Mouse (Mus musculus): ENCODE measurements at regions not wholly inside any gene's neighbourhood (a gene's known extent, or its start where the extent isn't known, plus 50 kb on each side); places are given as distances from the start of the nearest gene placed in this dataset.

DNA sequence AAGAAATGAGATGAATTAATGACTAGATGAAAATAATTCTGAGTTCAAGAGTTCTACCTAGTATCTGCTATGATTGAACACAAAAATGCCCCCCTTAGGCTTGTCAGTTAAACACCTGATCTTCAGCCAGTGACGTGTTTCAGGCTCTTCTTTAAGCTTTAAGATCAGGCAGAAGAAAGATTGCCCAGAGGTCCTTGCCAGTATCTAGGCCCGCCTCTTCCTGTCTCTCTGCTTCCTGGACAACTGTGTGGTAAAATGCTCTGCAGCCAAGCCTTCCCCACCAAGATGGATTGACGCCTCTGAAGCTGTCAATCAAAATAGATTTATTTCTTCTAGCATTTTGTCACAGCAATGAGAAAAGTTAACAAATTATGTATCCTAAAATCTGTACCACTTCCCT is 235.7 kb downstream of the 1500009L16Rik start:
- Histone ChIP-seq H3K4me3 (ENCODE audit: extremely low read depth, insufficient read depth, insufficient read length) (no peak overlapping the region), H3K36me3 (ENCODE audit: control insufficient read depth, insufficient read depth, low read length) (no peaks in the 10 kb centered on the region), H3K27me3 (ENCODE audit: control insufficient read depth, insufficient read depth, low read length) (no peaks in the 10 kb centered on the region), H3K4me1 (ENCODE audit: control insufficient read depth, insufficient read depth, insufficient read length) (no peaks in the 10 kb centered on the region), H3K27ac (ENCODE audit: insufficient read depth, low read length) (no peak overlapping the region)
- DNase-seq (ENCODE audit: low read depth in 1 of 2, low spot score in 2 of 2): no peak
- WGBS: 66% methylated on average over 3 of the region's 3 CpGs
- no peak for TF ChIP-seq POLR2A (IDR thresholded peaks at IDR 0.05; ENCODE audit: low read depth, low read length)
- no peak for TF ChIP-seq CTCF (IDR thresholded peaks at IDR 0.05; ENCODE audit: extremely low read depth, insufficient read depth, insufficient read length, insufficient replicate concordance)

DNA sequence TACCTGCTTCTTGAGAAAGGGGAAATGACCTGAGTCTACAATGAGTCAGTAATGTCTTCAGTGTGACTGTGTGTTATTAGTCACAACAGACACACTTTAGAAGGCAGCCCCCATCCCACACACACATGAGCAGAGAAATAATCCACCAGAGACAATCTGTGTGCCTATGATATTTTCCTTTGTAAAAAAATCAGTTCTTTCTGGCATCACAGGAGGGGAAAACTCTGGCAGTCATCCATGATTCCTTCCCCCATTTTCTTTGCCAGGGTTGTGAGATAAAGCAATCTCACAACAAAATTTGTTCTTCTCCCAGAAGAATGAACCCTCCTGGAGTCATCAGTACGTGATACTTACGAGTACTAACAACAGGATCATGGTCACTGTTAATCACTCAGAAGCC is 236.2 kb downstream of the 1500009L16Rik start:
- H3K4me3 ChIP-seq (ENCODE audit: extremely low read depth, insufficient read depth, insufficient read length): no peak overlapping the region
- TF ChIP-seq POLR2A (IDR thresholded peaks at IDR 0.05; ENCODE audit: low read depth, low read length) (no peak), CTCF (IDR thresholded peaks at IDR 0.05; ENCODE audit: extremely low read depth, insufficient read depth, insufficient read length, insufficient replicate concordance) (no peak)
- no peaks in the 10 kb centered on the region for H3K4me1 ChIP-seq (ENCODE audit: control insufficient read depth, insufficient read depth, insufficient read length)
- no peaks in the 10 kb centered on the region for H3K36me3 ChIP-seq (ENCODE audit: control insufficient read depth, insufficient read depth, low read length)
- no peak overlapping the region for H3K27ac ChIP-seq (ENCODE audit: insufficient read depth, low read length)
- WGBS: 95% methylated on average over 2 of the region's 2 CpGs
- no peak for DNase-seq (ENCODE audit: low read depth in 1 of 2, low spot score in 2 of 2)
- H3K27me3 ChIP-seq (ENCODE audit: control insufficient read depth, insufficient read depth, low read length): no peaks in the 10 kb centered on the region

DNA sequence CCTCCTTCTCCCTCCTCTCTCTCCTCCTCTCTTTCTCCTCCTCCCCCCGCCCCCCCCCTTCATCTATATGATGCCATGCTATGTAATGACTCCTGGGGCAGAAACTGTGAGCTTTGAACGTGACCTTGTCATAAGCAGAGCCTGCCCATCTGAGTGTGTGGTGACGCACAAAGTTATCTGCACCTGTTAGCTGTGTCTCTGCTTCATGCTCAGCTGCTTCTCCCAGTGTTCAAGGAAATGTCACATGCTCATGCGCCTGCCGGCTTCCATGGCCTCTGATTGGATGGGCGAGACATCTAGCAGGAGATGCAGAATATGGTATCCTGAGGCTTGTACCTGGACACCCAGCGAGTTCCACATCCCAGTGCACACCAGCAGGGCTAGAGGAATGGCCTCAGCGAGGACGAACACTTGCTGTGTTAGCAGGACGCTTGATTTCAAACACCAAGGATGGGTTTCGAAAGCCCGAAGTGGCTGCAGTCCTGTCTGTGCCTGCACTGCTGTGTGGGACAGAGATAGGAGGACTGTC is 240.6 kb downstream of the 1500009L16Rik start:
- WGBS: 82% methylated on average over 12 of the region's 12 CpGs
- Histone ChIP-seq H3K36me3 (ENCODE audit: control insufficient read depth, insufficient read depth, low read length) (no peaks in the 10 kb centered on the region), H3K27me3 (ENCODE audit: control insufficient read depth, insufficient read depth, low read length) (no peaks in the 10 kb centered on the region), H3K27ac (ENCODE audit: insufficient read depth, low read length) (no peak overlapping the region), H3K4me3 (ENCODE audit: extremely low read depth, insufficient read depth, insufficient read length) (no peak overlapping the region), H3K4me1 (ENCODE audit: control insufficient read depth, insufficient read depth, insufficient read length) (no peaks in the 10 kb centered on the region)
- TF ChIP-seq POLR2A (IDR thresholded peaks at IDR 0.05; ENCODE audit: low read depth, low read length) (no peak), CTCF (IDR thresholded peaks at IDR 0.05; ENCODE audit: extremely low read depth, insufficient read depth, insufficient read length, insufficient replicate concordance) (no peak)
- DNase-seq (ENCODE audit: low read depth in 1 of 2, low spot score in 2 of 2): no peak

DNA sequence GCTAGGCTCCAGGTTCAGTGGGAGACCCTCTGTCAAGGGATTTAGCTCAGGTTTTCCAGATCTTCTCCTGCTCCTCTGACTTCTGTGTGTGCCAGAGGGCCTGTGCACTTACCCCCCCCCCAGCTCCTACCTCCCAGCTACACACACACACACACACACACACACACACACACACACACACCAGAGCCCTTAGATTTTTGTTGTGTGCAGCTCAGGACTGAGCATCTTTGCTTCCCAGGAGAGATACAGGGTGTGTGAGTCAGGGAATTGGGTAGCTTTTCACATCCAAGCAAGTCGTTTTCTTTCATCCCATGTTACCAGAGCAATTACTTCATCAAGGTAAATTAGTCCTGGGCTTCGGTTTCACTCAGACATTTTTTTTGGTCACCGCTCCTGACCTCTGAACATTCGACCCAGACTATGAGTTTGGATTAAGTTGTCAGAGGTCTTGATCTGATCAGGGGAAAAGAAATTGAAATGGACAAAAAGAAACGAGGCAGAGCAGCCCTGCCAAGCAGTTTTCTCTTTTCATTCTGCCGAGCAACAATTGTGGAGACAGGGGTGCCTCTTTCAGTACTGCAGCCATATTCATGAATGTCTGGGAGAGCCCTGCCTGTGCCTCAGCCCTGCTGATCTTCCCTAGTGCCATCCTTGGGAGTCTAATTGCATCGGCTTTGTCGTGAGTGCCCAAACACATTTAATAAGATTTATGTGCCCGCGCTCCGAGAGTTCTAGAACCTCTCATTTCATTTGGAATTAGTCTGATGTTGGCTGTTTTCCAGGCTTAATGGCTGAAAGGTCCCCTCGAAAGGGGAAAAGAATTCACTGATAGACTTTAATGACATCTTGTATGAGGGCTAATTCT is 241.3 kb downstream of the 1500009L16Rik start:
- Histone ChIP-seq H3K27ac (ENCODE audit: insufficient read depth, low read length) (no peak overlapping the region), H3K27me3 (ENCODE audit: control insufficient read depth, insufficient read depth, low read length) (no peaks in the 10 kb centered on the region), H3K36me3 (ENCODE audit: control insufficient read depth, insufficient read depth, low read length) (no peaks in the 10 kb centered on the region), H3K4me1 (ENCODE audit: control insufficient read depth, insufficient read depth, insufficient read length) (no peaks in the 10 kb centered on the region), H3K4me3 (ENCODE audit: extremely low read depth, insufficient read depth, insufficient read length) (no peak overlapping the region)
- no peak for DNase-seq (ENCODE audit: low read depth in 1 of 2, low spot score in 2 of 2)
- TF ChIP-seq CTCF (IDR thresholded peaks at IDR 0.05; ENCODE audit: extremely low read depth, insufficient read depth, insufficient read length, insufficient replicate concordance) (no peak), POLR2A (IDR thresholded peaks at IDR 0.05; ENCODE audit: low read depth, low read length) (no peak)
- 86% methylated on average over 12 of the region's 12 CpGs for WGBS

DNA sequence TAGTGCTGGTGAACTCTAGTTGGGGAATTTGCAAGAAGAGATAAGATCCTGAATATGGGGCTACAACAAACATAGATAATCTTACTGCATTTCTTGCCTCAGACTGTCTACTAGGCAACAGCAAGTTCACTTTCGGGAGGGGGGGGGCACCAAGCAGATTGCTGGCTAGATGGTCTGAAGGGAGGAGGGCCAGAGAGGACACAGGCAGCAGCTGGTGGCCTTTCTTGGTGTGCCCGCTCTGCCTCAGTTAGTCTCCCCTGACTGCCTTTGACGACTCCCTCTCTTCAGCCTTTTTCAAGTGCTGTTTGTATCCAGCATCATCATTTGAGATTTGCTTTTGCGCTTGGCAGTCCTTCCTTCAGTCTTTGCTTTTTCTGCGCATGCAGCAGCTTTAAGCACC is 242.2 kb downstream of the 1500009L16Rik start:
- H3K4me1 ChIP-seq (ENCODE audit: control insufficient read depth, insufficient read depth, insufficient read length): no peaks in the 10 kb centered on the region
- TF ChIP-seq POLR2A (IDR thresholded peaks at IDR 0.05; ENCODE audit: low read depth, low read length): no peak
- no peak for TF ChIP-seq CTCF (IDR thresholded peaks at IDR 0.05; ENCODE audit: extremely low read depth, insufficient read depth, insufficient read length, insufficient replicate concordance)
- no peak overlapping the region for H3K4me3 ChIP-seq (ENCODE audit: extremely low read depth, insufficient read depth, insufficient read length)
- H3K27me3 ChIP-seq (ENCODE audit: control insufficient read depth, insufficient read depth, low read length): no peaks in the 10 kb centered on the region
- no peaks in the 10 kb centered on the region for H3K36me3 ChIP-seq (ENCODE audit: control insufficient read depth, insufficient read depth, low read length)
- 86% methylated on average over 5 of the region's 5 CpGs for WGBS
- no peak overlapping the region for H3K27ac ChIP-seq (ENCODE audit: insufficient read depth, low read length)
- DNase-seq (ENCODE audit: low read depth in 1 of 2, low spot score in 2 of 2): no peak

DNA sequence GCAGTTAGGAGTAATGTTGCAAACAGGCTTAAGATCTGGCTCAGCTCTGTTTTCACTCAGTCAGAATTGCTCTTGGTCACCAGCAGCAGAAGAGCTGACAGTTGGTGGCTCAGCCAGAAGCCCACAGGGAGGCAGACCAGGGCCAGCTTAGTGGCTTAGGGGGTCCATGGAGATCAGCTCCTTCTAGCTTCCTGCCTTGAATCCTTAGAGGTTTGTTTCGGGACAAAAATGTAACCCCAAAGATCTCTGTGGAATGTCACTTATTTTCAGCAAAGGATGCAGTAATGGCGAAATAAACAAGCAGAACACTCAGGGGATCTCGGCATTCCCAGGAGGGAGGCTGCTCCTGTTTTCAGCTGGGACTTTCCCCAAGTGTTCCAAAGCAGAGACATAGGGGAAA is 247.8 kb downstream of the 1500009L16Rik start:
- WGBS: 78% methylated on average over 3 of the region's 3 CpGs
- TF ChIP-seq CTCF (IDR thresholded peaks at IDR 0.05; ENCODE audit: extremely low read depth, insufficient read depth, insufficient read length, insufficient replicate concordance) (no peak), POLR2A (IDR thresholded peaks at IDR 0.05; ENCODE audit: low read depth, low read length) (no peak)
- no peak overlapping the region for H3K4me3 ChIP-seq (ENCODE audit: extremely low read depth, insufficient read depth, insufficient read length)
- no peak overlapping the region for H3K27ac ChIP-seq (ENCODE audit: insufficient read depth, low read length)
- no peak for DNase-seq (ENCODE audit: low read depth in 1 of 2, low spot score in 2 of 2)
- H3K36me3 ChIP-seq (ENCODE audit: control insufficient read depth, insufficient read depth, low read length): no peaks in the 10 kb centered on the region
- H3K27me3 ChIP-seq (ENCODE audit: control insufficient read depth, insufficient read depth, low read length): no peaks in the 10 kb centered on the region
- H3K4me1 ChIP-seq (ENCODE audit: control insufficient read depth, insufficient read depth, insufficient read length): no peaks in the 10 kb centered on the region

DNA sequence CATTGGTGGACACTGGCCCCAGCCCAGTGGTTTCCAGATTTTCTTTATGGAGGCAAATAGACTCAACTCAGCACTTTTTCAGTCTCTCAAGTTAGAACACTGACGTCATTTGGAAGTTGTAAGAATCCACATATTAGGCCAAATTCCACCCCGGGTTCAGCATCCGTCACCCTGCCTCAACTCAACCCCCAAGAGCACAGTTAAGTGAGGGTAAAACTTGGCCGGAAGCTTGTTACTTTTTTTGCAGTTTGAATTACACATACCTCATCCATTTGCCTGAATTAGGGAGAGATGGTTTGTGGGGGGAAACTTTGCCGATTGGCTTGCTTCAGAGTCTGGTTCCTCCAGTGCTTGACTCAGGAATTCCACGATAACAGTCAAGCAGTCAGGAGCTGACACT is 251.9 kb downstream of the 1500009L16Rik start:
- Histone ChIP-seq H3K27ac (ENCODE audit: insufficient read depth, low read length) (no peak overlapping the region), H3K4me3 (ENCODE audit: extremely low read depth, insufficient read depth, insufficient read length) (no peak overlapping the region), H3K36me3 (ENCODE audit: control insufficient read depth, insufficient read depth, low read length) (no peaks in the 10 kb centered on the region), H3K4me1 (ENCODE audit: control insufficient read depth, insufficient read depth, insufficient read length) (no peaks in the 10 kb centered on the region), H3K27me3 (ENCODE audit: control insufficient read depth, insufficient read depth, low read length) (no peaks in the 10 kb centered on the region)
- DNase-seq (ENCODE audit: low read depth in 1 of 2, low spot score in 2 of 2): no peak
- WGBS: 88% methylated on average over 6 of the region's 6 CpGs
- TF ChIP-seq POLR2A (IDR thresholded peaks at IDR 0.05; ENCODE audit: low read depth, low read length) (no peak), CTCF (IDR thresholded peaks at IDR 0.05; ENCODE audit: extremely low read depth, insufficient read depth, insufficient read length, insufficient replicate concordance) (no peak)

Data from spleen, adult 2 months (tissue).